Mouse (Mus musculus) intestine, postnatal 0 days (tissue): ENCODE data around the gene 0610010K14Rik. TPM values are rescaled to one million over a fixed set of nuclear protein-coding genes. Genes with fewer than 3 reads are reported as not detected.

Experiments used
- ATAC-seq: fragments of 200-750 bp; cut with Nextera tagmentation; 2 replicates; pipeline ENCODE4 v1.8.0; 2017; ENCODE audit warnings: mild to moderate bottlenecking, moderate TSS enrichment, moderate library complexity
- H3K27ac ChIP-seq: fragments of 300-500 bp; sonication (generic); 2 replicates; pipeline ENCODE4 v1.5.1; 2014; ENCODE audit warnings: mild to moderate bottlenecking, low read depth, low read length, moderate library complexity
- H3K27me3 ChIP-seq: fragments of 300-500 bp; sonication (generic); replicated peaks from 2 replicates; pipeline ENCODE4 v1.6.1; 2014; ENCODE audit warnings: low read length, mixed read lengths; ENCODE audit not compliant: control insufficient read depth, insufficient read depth
- H3K36me3 ChIP-seq: fragments of 300-500 bp; sonication (generic); 2 replicates; pipeline ENCODE4 v1.6.1; 2014; ENCODE audit warnings: mild to moderate bottlenecking, moderate library complexity; ENCODE audit not compliant: control insufficient read depth, insufficient read depth
- H3K4me1 ChIP-seq: fragments of 300-500 bp; sonication (generic); replicated peaks from 2 replicates; pipeline ENCODE4 v1.6.1; 2014; ENCODE audit warnings: antibody characterized with exemption, low read length, mixed read lengths; ENCODE audit not compliant: control insufficient read depth, insufficient read depth
- H3K4me2 ChIP-seq: fragments of 300-500 bp; sonication (generic); replicated peaks from 2 replicates; pipeline ENCODE4 v1.6.1; 2014; ENCODE audit warnings: low read depth, mild to moderate bottlenecking, moderate library complexity
- H3K4me3 ChIP-seq: fragments of 300-500 bp; sonication (generic); 2 replicates; pipeline ENCODE4 v1.5.1; 2014; ENCODE audit warnings: low read depth, low read length
- H3K9ac ChIP-seq: fragments of 300-500 bp; sonication (generic); 2 replicates; pipeline ENCODE4 v1.6.1; 2014; ENCODE audit warnings: mild to moderate bottlenecking, low read depth, low read length
- H3K9me3 ChIP-seq: fragments of 300-500 bp; sonication (generic); 2 replicates; pipeline ENCODE4 v1.6.1; 2016; ENCODE audit warnings: mixed run types; ENCODE audit not compliant: control insufficient read depth
- CTCF ChIP-seq: sonication (generic); IDR thresholded peaks from 2 replicates; pipeline ENCODE4 v1.5.1; 2016; ENCODE audit warnings: low read depth, mild to moderate bottlenecking, control low read depth, antibody characterized with exemption, moderate library complexity
- WGBS: fragments of 180-500 bp; shearing (Covaris S2); extraction: QIAGEN DNeasy Blood & Tissue Kit; methylation state at CpG from one replicate; pipeline ENCODE4 v1.1.7; 2014; 5-methylcytosine and 5-hydroxymethylcytosine counted together
- polyA plus RNA-seq: library from polyadenylated mRNA; unstranded; fragments of >200 nt; fragmentation: Nextera tagmentation; extraction: Ambion mirVana; gene quantifications from 2 replicates; pipeline ENCODE4 v1.2.1, GENCODE M21; 2015

0610010K14Rik gene
- polyA plus RNA-seq, 1 experiment from 2014 or later = 72.7 TPM

DNA sequence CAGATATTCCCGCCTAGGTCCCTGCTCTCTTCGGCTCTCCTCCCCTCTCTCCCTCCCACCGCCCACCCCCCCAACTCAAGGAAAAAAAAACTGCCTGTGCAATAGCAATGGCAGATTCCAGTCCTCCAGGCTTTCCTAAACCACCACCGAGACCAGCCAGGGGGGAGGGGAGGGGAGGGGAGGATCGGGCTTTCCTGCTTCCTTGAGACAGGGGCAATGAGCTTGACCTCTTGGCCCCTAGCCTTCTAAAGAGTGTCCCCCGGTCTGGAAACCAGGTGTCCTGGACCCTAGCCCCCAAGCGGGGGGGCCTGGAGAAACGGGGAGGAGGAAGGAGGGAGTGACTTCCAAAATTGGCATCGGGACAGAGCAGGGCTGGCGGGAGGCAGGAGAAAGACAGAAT lies 5.2 kb downstream of the 0610010K14Rik start:
- 16% methylated on average over 9 of the region's 10 CpGs for WGBS
- Histone ChIP-seq H3K36me3 (peaks cover 11% of the 10 kb centered on the region; the same call in 1 of the 2 replicates), H3K4me3 (peak overlapping the region; percentile 32), H3K9ac (peak overlapping the region; percentile 56; the same call in 1 of the 2 replicates), H3K27me3 (peaks cover 7% of the 10 kb centered on the region; the same call in 1 of the 2 replicates), H3K4me1 (peaks cover 9% of the 10 kb centered on the region; the same call in 1 of the 2 replicates), H3K4me2 (peak overlapping the region; percentile 55), H3K9me3 (no peaks in the 10 kb centered on the region), H3K27ac (no peak overlapping the region)
- TF ChIP-seq CTCF = no peak
- no peak for ATAC-seq

GRCm38 (mm10) chr11:70230239-70230727 lies 7.4 kb downstream of the 0610010K14Rik start:
- peaks cover 7% of the 10 kb centered on the region; the same call in 1 of the 2 replicates for H3K27me3 ChIP-seq
- TF ChIP-seq CTCF = peak; percentile 99
- H3K9ac ChIP-seq = 0 out of 2 replicates have a peak overlapping the region, but pooled peaks have one; percentile 7
- WGBS = 2% methylated on average over 32 of the region's 32 CpGs
- no peak overlapping the region for H3K27ac ChIP-seq
- H3K4me1 ChIP-seq = peaks cover 9% of the 10 kb centered on the region; the same call in 1 of the 2 replicates
- H3K36me3 ChIP-seq = peaks cover 4% of the 10 kb centered on the region; the same call in 1 of the 2 replicates
- no peaks in the 10 kb centered on the region for H3K9me3 ChIP-seq
- ATAC-seq = peak; percentile 35
- peak overlapping the region; percentile 35 for H3K4me3 ChIP-seq
- H3K4me2 ChIP-seq = peak overlapping the region; percentile 72

- Histone ChIP-seq H3K36me3 (no peaks in the 10 kb centered on the region), H3K27ac (peak within 1 kb of the TSS; percentile 54; the same call in 1 of the 2 replicates), H3K9ac (peak within 1 kb of the TSS; percentile 26; the same call in 1 of the 2 replicates), H3K4me1 (peaks cover 9% of the 10 kb centered on the region; the same call in 1 of the 2 replicates), H3K27me3 (peaks cover 7% of the 10 kb centered on the region; the same call in 1 of the 2 replicates), H3K9me3 (no peaks in the 10 kb centered on the region), H3K4me2 (peak within 1 kb of the TSS; percentile 72), H3K4me3 (peak within 1 kb of the TSS; percentile 35)
- 2% methylated on average over 39 of the region's 39 CpGs for WGBS
- ATAC-seq = no peak
- no peak for TF ChIP-seq CTCF
Measured at GRCm38 (mm10) chr11:70229260-70230010, 8.3 kb downstream of the 0610010K14Rik start, which contains the start of gene Bcl6b. TSS of gene Bcl6b (minus strand) at chr11:70229798.

- Histone ChIP-seq H3K9ac (0 out of 2 replicates have a peak overlapping the region, but pooled peaks have one; percentile 26), H3K4me3 (peak overlapping the region; percentile 35), H3K4me1 (peaks cover 9% of the 10 kb centered on the region; the same call in 1 of the 2 replicates), H3K36me3 (no peaks in the 10 kb centered on the region), H3K9me3 (no peaks in the 10 kb centered on the region), H3K4me2 (peak overlapping the region; percentile 72), H3K27me3 (peaks cover 7% of the 10 kb centered on the region; the same call in 1 of the 2 replicates), H3K27ac (peak overlapping the region; percentile 54; the same call in 1 of the 2 replicates)
- 1% methylated on average over 19 of the region's 19 CpGs for WGBS
- peak; percentile 44; the same call in 1 of the 2 replicates for ATAC-seq
- TF ChIP-seq CTCF = no peak
Measured at GRCm38 (mm10) chr11:70228828-70229227, 8.9 kb downstream of the 0610010K14Rik start.

DNA sequence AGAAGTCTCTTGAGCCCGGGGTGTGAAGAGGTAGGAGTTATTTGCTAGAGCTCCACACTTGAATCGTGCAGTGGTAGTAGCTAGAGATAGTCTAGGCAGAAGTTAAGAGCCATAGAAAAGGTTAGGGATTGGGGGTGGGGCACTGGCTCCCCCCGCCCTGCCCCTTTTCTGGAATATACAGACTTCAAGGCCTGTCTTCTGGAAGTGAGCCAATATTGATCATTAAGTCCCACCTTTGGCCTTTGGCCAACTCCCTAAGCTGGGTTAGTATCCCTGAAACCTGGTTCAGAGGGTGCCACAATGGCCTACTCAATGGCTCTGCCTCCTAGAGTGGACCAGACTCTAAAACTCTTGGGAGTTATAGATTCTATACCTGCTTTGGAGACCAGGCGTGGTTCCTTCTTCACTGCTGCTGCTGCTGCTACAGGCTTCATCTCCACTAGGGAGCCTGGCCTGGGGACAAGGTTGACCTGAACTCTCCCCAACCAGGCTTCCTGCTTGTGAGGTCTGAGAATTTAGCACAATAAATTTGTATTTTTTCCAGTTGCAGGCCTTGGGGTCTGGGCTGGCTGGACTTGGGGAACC lies 10.0 kb downstream of the 0610010K14Rik start:
- no peak for ATAC-seq
- Histone ChIP-seq H3K4me3 (no peak overlapping the region), H3K27me3 (peaks cover 7% of the 10 kb centered on the region; the same call in 1 of the 2 replicates), H3K27ac (no peak overlapping the region), H3K4me2 (peak overlapping the region; percentile 72), H3K4me1 (peaks cover 9% of the 10 kb centered on the region; the same call in 1 of the 2 replicates), H3K9ac (no peak overlapping the region), H3K9me3 (no peaks in the 10 kb centered on the region), H3K36me3 (no peaks in the 10 kb centered on the region)
- no peak for TF ChIP-seq CTCF
- WGBS = 65% methylated on average over 4 of the region's 4 CpGs

GRCm38 (mm10) chr11:70227126-70227525 lies 10.6 kb downstream of the 0610010K14Rik start:
- Histone ChIP-seq H3K27me3 (peaks cover 7% of the 10 kb centered on the region; the same call in 1 of the 2 replicates), H3K9ac (no peak overlapping the region), H3K9me3 (no peaks in the 10 kb centered on the region), H3K27ac (no peak overlapping the region), H3K4me3 (peak overlapping the region; percentile 32), H3K36me3 (no peaks in the 10 kb centered on the region), H3K4me1 (peaks cover 9% of the 10 kb centered on the region; the same call in 1 of the 2 replicates), H3K4me2 (peak overlapping the region; percentile 72)
- TF ChIP-seq CTCF = no peak
- WGBS = 35% methylated on average over 5 of the region's 5 CpGs
- no peak for ATAC-seq
